Mouse (Mus musculus) stomach, postnatal 0 days (tissue): ENCODE results near the gene Hmga2.

ENCODE experiments used
- CTCF ChIP-seq: IDR thresholded peaks from 2 replicates; pipeline ENCODE4 v1.5.1; 2016; ENCODE audit warnings: antibody characterized with exemption, low read depth, mild to moderate bottlenecking, moderate library complexity
- EP300 ChIP-seq: optimal IDR thresholded peaks from 2 replicates; pipeline ENCODE3; 2016; ENCODE audit warnings: antibody characterized with exemption

DNA sequence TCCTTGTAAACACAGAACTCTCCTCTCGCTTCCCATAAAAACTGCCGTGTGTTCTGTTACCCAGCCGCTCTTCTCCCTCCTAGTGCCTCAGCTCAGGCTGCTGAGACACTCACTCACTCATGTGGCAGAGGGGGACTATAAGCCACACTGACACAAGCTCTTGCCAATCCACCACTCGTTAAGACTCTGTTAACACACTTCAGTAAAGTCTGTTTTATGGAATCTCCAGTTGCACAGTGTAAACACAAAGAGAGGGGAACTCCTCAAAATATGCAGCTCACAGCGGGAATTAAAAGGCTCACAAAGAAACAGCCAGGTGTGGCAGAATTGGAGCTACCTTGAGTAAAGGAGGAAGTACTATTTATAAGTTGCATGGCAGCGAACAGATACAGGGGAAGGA, 77.5 kb downstream of the Hmga2 start:
- TF ChIP-seq EP300 (no peak), CTCF (no peak)
